Mouse (Mus musculus) ES-E14 (cell line): ENCODE measurements around the gene Furin.

ENCODE experiments used
- HCFC1 ChIP-seq: IDR thresholded peaks from 2 replicates; pipeline ENCODE4 v1.6.1; 2012; ENCODE audit warnings: low read length, inconsistent platforms, borderline replicate concordance; ENCODE audit not compliant: insufficient read depth
- MAFK ChIP-seq: IDR thresholded peaks from 2 replicates; pipeline ENCODE4 v1.6.1; 2014; ENCODE audit warnings: mild to moderate bottlenecking, low read depth, low read length, inconsistent platforms; ENCODE audit not compliant: insufficient read depth

- TF ChIP-seq MAFK (no peak), HCFC1 (no peak)
Observed at GRCm38 (mm10) chr7:80436571-80436970, 31.3 kb upstream of the Furin start.
